Mouse (Mus musculus) heart, embryonic 12.5 days (tissue): Measurements from ENCODE around the gene Spen. TPM values are rescaled to one million over a fixed set of nuclear protein-coding genes. Genes with fewer than 3 reads are reported as not detected.

ENCODE experiments used
- ATAC-seq: fragments of 200-750 bp; cut with Nextera tagmentation; 2 replicates; pipeline ENCODE4 v1.8.0; 2017; ENCODE audit warnings: moderate TSS enrichment, moderate library complexity; ENCODE audit not compliant: insufficient number of reproducible peaks, low FRiP score
- H3K27ac ChIP-seq: fragments of 300-500 bp; sonication (generic); 2 replicates; pipeline ENCODE4 v1.5.1; 2016; ENCODE audit warnings: mild to moderate bottlenecking, moderate library complexity; ENCODE audit not compliant: poor library complexity, severe bottlenecking
- H3K27me3 ChIP-seq: fragments of 300-500 bp; sonication (generic); replicated peaks from 2 replicates; pipeline ENCODE4 v1.6.1; 2016; ENCODE audit warnings: mild to moderate bottlenecking, moderate library complexity
- H3K36me3 ChIP-seq: fragments of 300-500 bp; sonication (generic); 2 replicates; pipeline ENCODE4 v1.6.1; 2016; ENCODE audit warnings: mild to moderate bottlenecking, moderate library complexity
- H3K4me1 ChIP-seq: fragments of 300-500 bp; sonication (generic); replicated peaks from 2 replicates; pipeline ENCODE4 v1.6.1; 2016; ENCODE audit warnings: mild to moderate bottlenecking
- H3K4me2 ChIP-seq: fragments of 300-500 bp; sonication (generic); 2 replicates; pipeline ENCODE4 v1.6.1; 2016; ENCODE audit warnings: mild to moderate bottlenecking, moderate library complexity
- H3K4me3 ChIP-seq: fragments of 300-500 bp; sonication (generic); 2 replicates; pipeline ENCODE4 v1.5.1; 2016; ENCODE audit warnings: mild to moderate bottlenecking
- H3K9ac ChIP-seq: fragments of 300-500 bp; sonication (generic); 2 replicates; pipeline ENCODE4 v1.6.1; 2016; ENCODE audit warnings: mild to moderate bottlenecking, moderate library complexity
- H3K9me3 ChIP-seq: fragments of 300-500 bp; sonication (generic); replicated peaks from 2 replicates; pipeline ENCODE4 v1.6.1; 2016; ENCODE audit warnings: mild to moderate bottlenecking, moderate library complexity
- WGBS: fragments of 180-500 bp; shearing (Covaris S2); methylation state at CpG from one replicate; pipeline ENCODE4 v1.1.7; 2016; 5-methylcytosine and 5-hydroxymethylcytosine counted together
- polyA plus RNA-seq: library from polyadenylated mRNA; unstranded; fragments of >200 nt; fragmentation: Nextera tagmentation; extraction: Ambion mirVana; gene quantifications from 2 replicates; pipeline ENCODE4 v1.2.1, GENCODE M21; 2016

The Spen gene
- 9.0 and 9.1 TPM in 2 replicates for polyA plus RNA-seq

- H3K4me1 ChIP-seq = peaks cover 33% of the 10 kb centered on the region
- H3K4me2 ChIP-seq = peak within 1 kb of the TSS; percentile 98
- peak; percentile 91 for ATAC-seq
- H3K27me3 ChIP-seq = no peaks in the 10 kb centered on the region
- H3K9me3 ChIP-seq = no peaks in the 10 kb centered on the region
- H3K4me3 ChIP-seq = peak within 1 kb of the TSS; percentile 87
- peak within 1 kb of the TSS; percentile 98 for H3K9ac ChIP-seq
- WGBS = 3% methylated on average over 71 of the region's 88 CpGs
- H3K36me3 ChIP-seq = no peaks in the 10 kb centered on the region
- peak within 1 kb of the TSS; percentile 99 for H3K27ac ChIP-seq
Observed at GRCm38 (mm10) chr4:141538408-141539212, at the start of gene Spen. TSS of gene Spen (minus strand) at chr4:141538597.

- no peak for ATAC-seq
- Histone ChIP-seq H3K27ac (no peak overlapping the region), H3K4me3 (no peak overlapping the region), H3K4me2 (no peak overlapping the region), H3K9me3 (no peaks in the 10 kb centered on the region), H3K36me3 (peaks cover 83% of the 10 kb centered on the region), H3K9ac (no peak overlapping the region), H3K27me3 (no peaks in the 10 kb centered on the region), H3K4me1 (peaks cover 6% of the 10 kb centered on the region; the same call in 1 of the 2 replicates)
- 91% methylated on average over 8 of the region's 8 CpGs for WGBS
Observed at GRCm38 (mm10) chr4:141583919-141584318, 45.5 kb upstream of the Spen start.

GRCm38 (mm10) chr4:141581051-141581450 is 42.7 kb upstream of the Spen start:
- H3K9ac ChIP-seq = no peak overlapping the region
- no peak for ATAC-seq
- H3K4me3 ChIP-seq = no peak overlapping the region
- 88% methylated on average over 13 of the region's 13 CpGs for WGBS
- peaks cover 8% of the 10 kb centered on the region; the same call in 1 of the 2 replicates for H3K4me1 ChIP-seq
- H3K36me3 ChIP-seq = peaks cover 90% of the 10 kb centered on the region
- no peaks in the 10 kb centered on the region for H3K9me3 ChIP-seq
- H3K27me3 ChIP-seq = no peaks in the 10 kb centered on the region
- no peak overlapping the region for H3K27ac ChIP-seq
- H3K4me2 ChIP-seq = no peak overlapping the region

- peaks cover 16% of the 10 kb centered on the region for H3K4me1 ChIP-seq
- H3K9me3 ChIP-seq = no peaks in the 10 kb centered on the region
- H3K4me3 ChIP-seq = no peak overlapping the region
- WGBS = 24% methylated on average over 3 of the region's 3 CpGs
- H3K36me3 ChIP-seq = peaks cover 70% of the 10 kb centered on the region
- H3K27ac ChIP-seq = no peak overlapping the region
- no peaks in the 10 kb centered on the region for H3K27me3 ChIP-seq
- H3K9ac ChIP-seq = no peak overlapping the region
- no peak overlapping the region for H3K4me2 ChIP-seq
- ATAC-seq = no peak
Observed at GRCm38 (mm10) chr4:141578833-141579232, 40.4 kb upstream of the Spen start.

- Histone ChIP-seq H3K4me3 (no peak overlapping the region), H3K27me3 (no peaks in the 10 kb centered on the region), H3K4me2 (no peak overlapping the region), H3K4me1 (peaks cover 27% of the 10 kb centered on the region), H3K9ac (no peak overlapping the region), H3K27ac (no peak overlapping the region), H3K9me3 (no peaks in the 10 kb centered on the region), H3K36me3 (peaks cover 51% of the 10 kb centered on the region)
- no peak for ATAC-seq
- WGBS = 89% methylated on average over 7 of the region's 7 CpGs
Observed at GRCm38 (mm10) chr4:141576877-141577276, 38.5 kb upstream of the Spen start.

- Histone ChIP-seq H3K4me2 (no peak overlapping the region), H3K9me3 (no peaks in the 10 kb centered on the region), H3K36me3 (peaks cover 48% of the 10 kb centered on the region), H3K9ac (no peak overlapping the region), H3K4me3 (no peak overlapping the region), H3K27ac (no peak overlapping the region), H3K4me1 (peaks cover 28% of the 10 kb centered on the region), H3K27me3 (no peaks in the 10 kb centered on the region)
- ATAC-seq = no peak
- WGBS = 81% methylated on average over 11 of the region's 11 CpGs
Observed at GRCm38 (mm10) chr4:141576404-141576803, 38.0 kb upstream of the Spen start.

- Histone ChIP-seq H3K27me3 (no peaks in the 10 kb centered on the region), H3K36me3 (peaks cover 35% of the 10 kb centered on the region), H3K4me2 (peak overlapping the region; percentile 50), H3K9me3 (no peaks in the 10 kb centered on the region), H3K4me1 (peaks cover 35% of the 10 kb centered on the region), H3K9ac (0 out of 2 replicates have a peak overlapping the region, but pooled peaks have one; percentile 20), H3K4me3 (no peak overlapping the region), H3K27ac (no peak overlapping the region)
- 39% methylated on average over 27 of the region's 27 CpGs for WGBS
- 0 out of 2 replicates have a peak, but pooled peaks have one; percentile 16 for ATAC-seq
Observed at GRCm38 (mm10) chr4:141574789-141575702, 36.6 kb upstream of the Spen start.

GRCm38 (mm10) chr4:141573359-141573966 is 35.1 kb upstream of the Spen start:
- Histone ChIP-seq H3K9ac (no peak overlapping the region), H3K27me3 (no peaks in the 10 kb centered on the region), H3K27ac (no peak overlapping the region), H3K36me3 (peaks cover 23% of the 10 kb centered on the region), H3K4me1 (peaks cover 31% of the 10 kb centered on the region), H3K4me3 (no peak overlapping the region), H3K4me2 (no peak overlapping the region), H3K9me3 (no peaks in the 10 kb centered on the region)
- no peak for ATAC-seq
- 31% methylated on average over 6 of the region's 6 CpGs for WGBS

- Histone ChIP-seq H3K27me3 (no peaks in the 10 kb centered on the region), H3K36me3 (peaks cover 17% of the 10 kb centered on the region), H3K4me1 (peaks cover 31% of the 10 kb centered on the region), H3K4me3 (no peak overlapping the region), H3K9me3 (no peaks in the 10 kb centered on the region), H3K27ac (no peak overlapping the region), H3K4me2 (no peak overlapping the region), H3K9ac (no peak overlapping the region)
- ATAC-seq = no peak
- WGBS = 72% methylated on average over 7 of the region's 7 CpGs
Observed at GRCm38 (mm10) chr4:141572668-141573358, 34.4 kb upstream of the Spen start.

- no peak overlapping the region for H3K27ac ChIP-seq
- H3K4me2 ChIP-seq = no peak overlapping the region
- H3K36me3 ChIP-seq = peaks cover 8% of the 10 kb centered on the region
- ATAC-seq = no peak
- H3K9ac ChIP-seq = no peak overlapping the region
- no peaks in the 10 kb centered on the region for H3K9me3 ChIP-seq
- no peak overlapping the region for H3K4me3 ChIP-seq
- H3K4me1 ChIP-seq = peaks cover 31% of the 10 kb centered on the region
- H3K27me3 ChIP-seq = no peaks in the 10 kb centered on the region
- 57% methylated on average over 10 of the region's 10 CpGs for WGBS
Observed at GRCm38 (mm10) chr4:141571934-141572333, 33.5 kb upstream of the Spen start.
